Comparison of ENCODE assay signal across 42 mouse cellular contexts in genomic region chr7:135484341-135484740, GRCm38 (mm10). TPM values are rescaled to one million over a fixed set of nuclear protein-coding genes. Genes with fewer than 3 reads are reported as not detected.
"Had no signal": no experiment of that assay in that cellular context is flagged by ENCODE, and none has a peak within 500 bp of the region (broad histone marks: within the 10 kb centered on the region; RNA-seq: fewer than 3 reads in every experiment).

No protein-coding gene starts in this region.

- H3K36me3 ChIP-seq: heart, embryonic 12.5 days; heart, embryonic 13.5 days; heart, embryonic 15.5 days; hindbrain, embryonic 10.5 days; hindbrain, embryonic 12.5 days; hindbrain, embryonic 13.5 days; hindbrain, embryonic 15.5 days; intestine, embryonic 15.5 days; kidney, embryonic 15.5 days had no signal

- ATAC-seq: hindbrain, embryonic 16.5 days; hindbrain, postnatal 0 days; inflammation-experienced regulatory T-cells, adult 6 months; intestine, embryonic 15.5 days; intestine, embryonic 16.5 days; intestine, postnatal 0 days had no signal

- DNase-seq: heart, postnatal 10 days; heart, postnatal 14 days; heart, postnatal 36 days; heart, postnatal 4 days; kidney, adult 11 months; kidney, adult 18-20 months; kidney, adult 8-10 months; kidney, adult 9 months; kidney, postnatal 14 days; kidney, postnatal 4 days; layer of hippocampus, adult 9-11 months; layer of hippocampus, postnatal 36 days had no signal

- H3K9ac ChIP-seq: heart, embryonic 12.5 days; heart, embryonic 13.5 days; heart, embryonic 15.5 days; hindbrain, embryonic 12.5 days; hindbrain, embryonic 13.5 days; hindbrain, embryonic 14.5 days; hindbrain, embryonic 15.5 days; intestine, embryonic 15.5 days; kidney, embryonic 15.5 days had no signal

- H3K4me2 ChIP-seq: heart, embryonic 12.5 days; heart, embryonic 13.5 days; heart, embryonic 15.5 days; hindbrain, embryonic 12.5 days; hindbrain, embryonic 13.5 days; hindbrain, embryonic 14.5 days; hindbrain, embryonic 15.5 days; intestine, embryonic 15.5 days; kidney, embryonic 15.5 days had no signal

- H3K9me3 ChIP-seq: heart, embryonic 12.5 days; heart, embryonic 13.5 days; heart, embryonic 15.5 days; hindbrain, embryonic 10.5 days; hindbrain, embryonic 12.5 days; hindbrain, embryonic 13.5 days; hindbrain, embryonic 15.5 days; intestine, embryonic 15.5 days; kidney, embryonic 15.5 days had no signal

- H3K4me3 ChIP-seq: heart, embryonic 12.5 days; heart, embryonic 13.5 days; heart, embryonic 15.5 days; hindbrain, embryonic 10.5 days; hindbrain, embryonic 12.5 days; hindbrain, embryonic 13.5 days; hindbrain, embryonic 15.5 days; intestine, embryonic 15.5 days; kidney, embryonic 15.5 days; layer of hippocampus, adult 2 months; left cerebral cortex, adult 2 months had no signal

- H3K27ac ChIP-seq: heart, embryonic 13.5 days; heart, embryonic 15.5 days; hindbrain, embryonic 10.5 days; hindbrain, embryonic 12.5 days; hindbrain, embryonic 13.5 days; hindbrain, embryonic 14.5 days; hindbrain, embryonic 15.5 days; hindbrain, postnatal 0 days; intestine, embryonic 15.5 days; kidney, embryonic 15.5 days; kidney, postnatal 0 days; left cerebral cortex, adult 2 months had no signal

- H3K27me3 ChIP-seq: intestine, embryonic 15.5 days had no signal

RNA-seq across cellular contexts. Expression of gene Clrn3, which starts 44.1 kb away (rescaled TPM):
- total RNA-seq: heart, postnatal 10 days; heart, postnatal 14 days; heart, postnatal 25 days; heart, postnatal 36 days; heart, postnatal 4 days; hematopoietic stem cell, adult 5-6 weeks; hindbrain, postnatal 0 days; layer of hippocampus, adult 18-20 months; layer of hippocampus, adult 2 months; layer of hippocampus, adult 8-10 months; layer of hippocampus, postnatal 10 days; layer of hippocampus, postnatal 14 days; layer of hippocampus, postnatal 25 days; layer of hippocampus, postnatal 36 days; left cerebral cortex, adult 18-20 months; left cerebral cortex, adult 2 months; left cerebral cortex, adult 8-10 months had no signal
- polyA plus RNA-seq: heart, embryonic 12.5 days; heart, embryonic 13.5 days; heart, embryonic 14.5 days; heart, embryonic 15.5 days; heart, postnatal 0 days; hindbrain, embryonic 10.5 days; hindbrain, embryonic 11.5 days; hindbrain, embryonic 12.5 days; hindbrain, embryonic 14.5 days; hindbrain, embryonic 15.5 days; hindbrain, embryonic 16.5 days; hindbrain, postnatal 0 days; inflammation-experienced regulatory T-cells, adult 6 months had no signal
